Mouse (Mus musculus): ENCODE measurements around the gene Cacng4.

DNA sequence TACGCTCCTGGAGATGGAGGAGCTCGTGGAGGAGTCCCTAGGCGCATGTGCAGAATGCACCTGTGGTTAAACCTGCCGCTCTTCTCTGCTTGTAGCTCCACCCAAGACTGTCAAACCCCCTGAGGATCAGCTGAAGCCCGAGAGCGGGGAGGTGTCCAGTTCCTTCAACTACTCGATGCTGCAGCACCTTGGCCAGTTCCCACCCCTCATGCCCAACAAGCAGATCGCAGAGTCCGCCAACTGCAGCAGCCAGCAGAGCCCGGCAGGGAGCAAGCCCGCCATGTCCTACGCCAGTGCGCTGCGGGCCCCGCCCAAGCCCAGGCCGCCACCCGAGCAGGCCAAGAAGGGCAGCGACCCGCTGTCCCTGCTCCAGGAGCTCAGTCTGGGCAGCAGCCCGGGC lies 108.1 kb downstream of the Cacng4 start:
- TF ChIP-seq CTCF (IDR thresholded peaks at IDR 0.05; ENCODE audit: control insufficient read depth, insufficient read depth, low read length) (no peak), POLR2A (IDR thresholded peaks at IDR 0.05; ENCODE audit: borderline replicate concordance, control insufficient read depth, low read depth, low read length) (no peak)
